Mouse (Mus musculus): ENCODE data around the gene Tlr2.
"Not testable (repeated sequence)": the region's sequence is repeated elsewhere in the genome, so short reads cannot be mapped to it uniquely, and the experiment has no call there.

Gene Tlr2
- long read RNA-seq, experiment 1, partial matches to known transcripts, result 1 of 5 reads
- long read RNA-seq, experiment 1, other reads (novel, unspliced or antisense), result 0 of 5 reads
- long read RNA-seq, experiment 2, partial matches to known transcripts, result 2 of 5 reads
- long read RNA-seq, experiment 2, other reads (novel, unspliced or antisense), result 0 of 5 reads

- intact Hi-C loops (cut with DNase I), result loop anchor here (2.0 to 5.0 kb wide), 2 partner anchors 44 to 60 kb away; no protein-coding TSS in a partner anchor
Measured at GRCm38 (mm10) chr3:83841095-83841850, at the start of gene Tlr2. Gene Tlr2 (minus strand): TSS chr3:83841767.

GRCm38 (mm10) chr3:83885163-83885562 lies 43.6 kb upstream of the Tlr2 start:
- intact Hi-C loops (cut with DNase I), result no loop called here

- intact Hi-C loops (cut with DNase I), result not testable (repeated sequence)
Measured at GRCm38 (mm10) chr3:83879261-83880050, 37.9 kb upstream of the Tlr2 start.

GRCm38 (mm10) chr3:83878801-83879200 lies 37.2 kb upstream of the Tlr2 start:
- intact Hi-C loops (cut with DNase I), result no loop called here

- intact Hi-C loops (cut with DNase I), result no loop called here
Measured at GRCm38 (mm10) chr3:83876299-83876698, 34.7 kb upstream of the Tlr2 start.

- intact Hi-C loops (cut with DNase I), result not testable (repeated sequence)
Measured at GRCm38 (mm10) chr3:83875078-83875477, 33.5 kb upstream of the Tlr2 start.

GRCm38 (mm10) chr3:83872853-83873252 lies 31.3 kb upstream of the Tlr2 start:
- intact Hi-C loops (cut with DNase I), result not testable (repeated sequence)

GRCm38 (mm10) chr3:83871962-83872361 lies 30.4 kb upstream of the Tlr2 start:
- intact Hi-C loops (cut with DNase I), result not testable (repeated sequence)

GRCm38 (mm10) chr3:83871559-83871958 lies 30.0 kb upstream of the Tlr2 start:
- intact Hi-C loops (cut with DNase I), result not testable (repeated sequence)

GRCm38 (mm10) chr3:83869776-83870175 lies 28.2 kb upstream of the Tlr2 start:
- intact Hi-C loops (cut with DNase I), result no loop called here

- intact Hi-C loops (cut with DNase I), result not testable (repeated sequence)
Measured at GRCm38 (mm10) chr3:83867026-83867425, 25.5 kb upstream of the Tlr2 start.

GRCm38 (mm10) chr3:83865216-83865615 lies 23.6 kb upstream of the Tlr2 start:
- intact Hi-C loops (cut with DNase I), result no loop called here

GRCm38 (mm10) chr3:83864064-83864548 lies 22.5 kb upstream of the Tlr2 start:
- intact Hi-C loops (cut with DNase I), result no loop called here

- intact Hi-C loops (cut with DNase I), result no loop called here
Measured at GRCm38 (mm10) chr3:83862956-83863355, 21.4 kb upstream of the Tlr2 start.

GRCm38 (mm10) chr3:83859595-83859994 lies 18.0 kb upstream of the Tlr2 start:
- intact Hi-C loops (cut with DNase I), result no loop called here

- intact Hi-C loops (cut with DNase I), result no loop called here
Measured at GRCm38 (mm10) chr3:83859071-83859470, 17.5 kb upstream of the Tlr2 start.

- intact Hi-C loops (cut with DNase I), result no loop called here
Measured at GRCm38 (mm10) chr3:83857621-83858020, 16.1 kb upstream of the Tlr2 start.

GRCm38 (mm10) chr3:83855643-83856042 lies 14.1 kb upstream of the Tlr2 start:
- intact Hi-C loops (cut with DNase I), result no loop called here

- intact Hi-C loops (cut with DNase I), result no loop called here
Measured at GRCm38 (mm10) chr3:83849341-83849740, 7.8 kb upstream of the Tlr2 start.

- intact Hi-C loops (cut with DNase I), result loop anchor here (5.0 kb wide), 1 partner anchor 48 kb away; no protein-coding TSS in a partner anchor
Measured at GRCm38 (mm10) chr3:83844766-83845520, 3.4 kb upstream of the Tlr2 start.

- intact Hi-C loops (cut with DNase I), result no loop called here
Measured at GRCm38 (mm10) chr3:83839477-83839876, 2.1 kb downstream of the Tlr2 start.

All from adrenal gland (tissue).